Mouse (Mus musculus) urinary bladder, postnatal 25 days (tissue): Measurements from ENCODE around the gene Zfyve28.

Source experiments
- DNase-seq: peaks from one replicate; pipeline ENCODE4 v3.0.0; 2022; ENCODE audit warnings: low spot score

The Zfyve28 gene

GRCm38 (mm10) chr5:34250090-34250489 lies 38.2 kb downstream of the Zfyve28 start:
- no peak for DNase-seq

GRCm38 (mm10) chr5:34249132-34249531 lies 39.1 kb downstream of the Zfyve28 start:
- no peak for DNase-seq

- DNase-seq, result no peak
Observed at GRCm38 (mm10) chr5:34246443-34246842, 41.8 kb downstream of the Zfyve28 start.

- no peak for DNase-seq
Observed at GRCm38 (mm10) chr5:34243062-34243461, 45.2 kb downstream of the Zfyve28 start.

GRCm38 (mm10) chr5:34242224-34242963 lies 45.9 kb downstream of the Zfyve28 start:
- no peak for DNase-seq

- DNase-seq, result no peak
Observed at GRCm38 (mm10) chr5:34238444-34238843, 49.8 kb downstream of the Zfyve28 start.

- peak; percentile 44 for DNase-seq
Observed at GRCm38 (mm10) chr5:34235898-34236420, 52.3 kb downstream of the Zfyve28 start.

- DNase-seq, result no peak
Observed at GRCm38 (mm10) chr5:34235056-34235455, 53.2 kb downstream of the Zfyve28 start.

GRCm38 (mm10) chr5:34233221-34233515 lies 55.1 kb downstream of the Zfyve28 start:
- DNase-seq, result no peak

- DNase-seq, result no peak
Observed at GRCm38 (mm10) chr5:34232481-34233220, 55.6 kb downstream of the Zfyve28 start.

GRCm38 (mm10) chr5:34231901-34232300 lies 56.3 kb downstream of the Zfyve28 start:
- DNase-seq, result no peak

GRCm38 (mm10) chr5:34230599-34231485 lies 57.4 kb downstream of the Zfyve28 start:
- DNase-seq, result no peak

GRCm38 (mm10) chr5:34229503-34229902 lies 58.7 kb downstream of the Zfyve28 start:
- DNase-seq, result no peak

GRCm38 (mm10) chr5:34225516-34225915 lies 62.7 kb downstream of the Zfyve28 start:
- DNase-seq, result no peak

GRCm38 (mm10) chr5:34224515-34224914 lies 63.7 kb downstream of the Zfyve28 start:
- DNase-seq, result no peak

- no peak for DNase-seq
Observed at GRCm38 (mm10) chr5:34220001-34220400, 68.2 kb downstream of the Zfyve28 start.

GRCm38 (mm10) chr5:34218672-34219071 lies 69.6 kb downstream of the Zfyve28 start:
- DNase-seq, result no peak

- DNase-seq, result no peak
Observed at GRCm38 (mm10) chr5:34217756-34218155, 70.5 kb downstream of the Zfyve28 start.

GRCm38 (mm10) chr5:34216025-34216424 lies 72.2 kb downstream of the Zfyve28 start:
- DNase-seq, result no peak

- DNase-seq, result no peak
Observed at GRCm38 (mm10) chr5:34213659-34214058, 74.6 kb downstream of the Zfyve28 start.

GRCm38 (mm10) chr5:34210279-34210678 lies 78.0 kb downstream of the Zfyve28 start:
- peak; percentile 77 for DNase-seq

GRCm38 (mm10) chr5:34207503-34207902 lies 80.7 kb downstream of the Zfyve28 start:
- no peak for DNase-seq
